Mouse (Mus musculus) right cerebral cortex, postnatal 10 days (tissue): ENCODE results near the gene Avil.

ENCODE experiments used
- DNase-seq, 2 experiments: peaks; one replicate each; pipeline ENCODE4 v3.0.0; 2021; ENCODE audit warnings: low spot score in 2 of 2

Avil gene

DNA sequence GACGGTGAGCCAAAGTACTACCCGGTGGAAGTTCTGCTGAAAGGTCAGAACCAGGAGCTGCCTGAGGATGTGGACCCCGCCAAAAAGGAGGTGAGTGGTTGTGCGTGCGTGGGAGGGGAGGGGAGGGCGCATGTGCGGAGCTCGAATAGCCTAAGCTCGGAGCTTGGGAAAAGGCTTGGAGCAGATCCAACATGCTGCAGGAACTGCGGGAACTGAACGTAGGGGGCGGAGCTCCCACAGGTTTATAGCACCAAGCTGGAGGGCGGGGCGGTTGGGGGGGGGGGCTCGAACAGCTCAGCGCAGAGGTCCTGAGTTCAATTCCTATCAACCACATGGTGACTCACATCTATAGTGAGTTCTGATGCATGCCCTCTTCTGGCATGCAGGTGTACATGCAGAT is 17.9 kb downstream of the Avil start:
- no peak for DNase-seq

DNA sequence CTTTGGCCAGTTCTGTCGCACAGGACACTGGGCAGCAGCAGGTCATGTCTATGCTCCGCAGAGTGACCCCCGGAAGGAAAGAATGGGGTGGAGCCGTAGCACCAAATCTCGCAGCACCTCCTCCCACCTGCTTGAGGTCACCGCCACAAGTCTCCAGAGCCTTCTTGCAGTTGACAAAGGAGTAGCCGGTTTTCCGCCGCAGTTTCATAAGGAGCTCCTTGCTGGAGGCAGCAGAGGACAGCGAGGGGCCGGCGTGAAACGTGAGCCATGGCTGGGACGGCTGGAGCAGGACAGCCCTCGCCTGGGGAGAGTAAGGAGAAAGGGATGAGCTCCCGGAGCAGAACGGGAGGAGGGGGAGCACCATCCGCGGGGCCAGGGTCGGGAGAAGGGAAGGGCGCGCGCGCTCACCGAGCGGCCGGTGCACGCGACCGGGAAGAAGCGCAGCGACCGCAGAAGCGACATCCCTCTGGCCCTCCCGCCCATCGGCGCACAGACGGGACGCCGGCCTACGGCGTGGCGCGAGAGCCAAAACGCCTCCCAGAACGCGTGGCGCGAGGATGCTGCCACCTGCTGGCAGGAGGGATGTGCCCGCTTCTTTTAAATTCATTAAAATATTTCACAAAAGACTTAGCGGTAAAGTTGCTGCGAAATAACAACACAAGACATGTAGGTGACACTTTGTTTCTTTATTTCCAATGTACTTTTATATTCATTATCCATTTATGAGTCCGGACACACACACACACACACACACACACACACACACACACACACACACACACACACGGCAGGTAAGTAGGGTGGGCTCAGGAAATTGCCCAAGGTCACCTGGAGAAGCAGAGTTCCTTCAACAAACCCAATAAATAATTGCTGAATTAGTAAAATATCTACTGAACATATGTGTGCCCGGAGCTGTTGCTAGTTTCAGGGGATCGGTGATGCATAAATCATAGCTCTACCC is 30.1 kb downstream of the Avil start, which contains the start of gene Tsfm:
Gene Tsfm, minus strand, starts transcription at position 505 of the 961 bp plus-strand sequence.
- DNase-seq, result peak; percentile 92 to 95

DNA sequence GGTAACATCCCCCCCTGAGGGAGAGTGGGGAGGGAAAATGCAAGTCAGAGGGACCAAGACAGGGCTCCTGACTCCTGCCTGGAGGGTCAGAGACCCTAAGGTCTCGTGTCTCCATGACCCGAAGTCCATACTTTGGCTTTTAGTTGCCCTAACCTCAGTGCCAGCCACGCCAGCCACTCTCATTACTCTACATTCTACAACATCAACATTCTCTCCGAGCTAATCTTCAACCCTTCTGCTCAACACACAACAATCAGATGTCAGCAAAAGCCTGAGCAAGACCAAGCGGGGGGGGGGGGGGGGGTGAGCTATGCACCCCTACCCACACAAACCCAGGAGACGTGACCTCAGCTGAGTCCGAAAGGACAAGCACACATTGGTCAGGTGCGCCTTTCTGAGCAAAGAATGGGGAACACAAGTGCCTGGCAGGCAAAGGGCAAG is 32.8 kb downstream of the Avil start:
- DNase-seq, result no peak

DNA sequence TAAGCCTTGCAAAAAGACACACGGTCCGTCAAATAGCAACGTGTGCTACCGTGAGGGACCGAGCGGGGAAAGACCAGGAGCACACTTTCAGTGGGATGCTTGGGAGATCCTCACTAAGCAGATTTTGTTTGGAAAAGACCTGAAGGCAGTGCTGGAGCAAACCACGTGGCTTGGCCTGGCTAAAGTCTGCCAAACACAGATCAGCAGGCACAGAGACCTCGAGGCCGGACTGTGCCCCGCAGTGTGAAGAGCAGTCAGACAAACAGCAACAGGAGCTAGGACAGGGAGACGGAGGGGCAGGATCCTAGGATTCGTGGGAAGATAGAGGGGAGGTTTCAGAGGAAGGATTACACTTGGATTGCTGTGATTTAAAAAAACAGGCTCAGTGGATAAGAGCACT is 35.8 kb downstream of the Avil start:
- no peak for DNase-seq

DNA sequence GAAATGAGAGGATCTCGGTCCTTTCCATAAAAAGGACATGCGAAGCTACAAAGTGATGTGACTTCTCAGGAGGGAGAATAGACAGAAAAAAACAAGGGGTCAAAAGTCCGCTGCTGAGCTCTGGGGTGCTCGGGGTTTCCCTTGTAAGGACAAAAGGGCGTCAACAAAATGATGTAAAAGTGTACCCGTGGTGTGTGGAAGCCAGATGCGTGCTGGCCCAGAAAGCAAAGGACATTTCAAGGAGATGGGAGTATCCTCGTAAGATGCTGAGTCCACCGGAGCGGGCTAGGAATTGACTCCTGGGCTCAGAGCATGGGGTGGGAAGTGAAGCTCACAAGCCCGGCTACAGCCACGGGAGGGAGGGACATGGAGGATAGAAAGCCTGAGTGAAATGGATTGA is 37.1 kb downstream of the Avil start:
- no peak for DNase-seq

DNA sequence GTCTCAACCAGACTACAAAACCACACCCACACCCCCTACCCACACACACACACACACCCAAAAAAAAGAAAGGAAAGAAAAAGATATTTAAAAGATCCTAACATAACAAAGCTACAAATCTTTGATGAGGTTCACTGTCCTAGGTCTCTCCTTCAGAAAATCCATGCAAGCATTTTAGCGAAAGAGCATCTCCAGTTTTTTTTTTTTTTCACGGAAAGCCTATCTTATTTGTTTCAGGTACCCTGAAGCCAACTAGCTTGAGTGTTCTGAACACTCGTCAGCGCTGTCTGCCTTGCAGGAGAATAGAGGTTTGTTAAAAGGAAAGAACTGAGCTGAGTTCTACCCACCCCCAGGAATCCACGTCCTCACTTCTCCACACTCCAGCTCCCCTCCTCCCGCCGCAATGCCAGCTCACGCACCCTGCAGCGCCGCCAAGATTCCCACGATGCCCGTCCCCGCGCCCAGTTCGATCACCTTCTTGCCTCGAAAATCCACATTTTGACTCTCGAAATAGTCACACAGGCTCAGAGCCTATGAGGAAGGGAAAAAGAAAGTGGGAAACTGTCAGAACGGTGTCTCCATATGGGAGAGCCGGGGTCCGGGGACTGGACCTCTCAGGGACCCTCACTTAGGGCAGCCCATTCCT is 40.2 kb downstream of the Avil start:
- DNase-seq, result peak; percentile 60 to 69

DNA sequence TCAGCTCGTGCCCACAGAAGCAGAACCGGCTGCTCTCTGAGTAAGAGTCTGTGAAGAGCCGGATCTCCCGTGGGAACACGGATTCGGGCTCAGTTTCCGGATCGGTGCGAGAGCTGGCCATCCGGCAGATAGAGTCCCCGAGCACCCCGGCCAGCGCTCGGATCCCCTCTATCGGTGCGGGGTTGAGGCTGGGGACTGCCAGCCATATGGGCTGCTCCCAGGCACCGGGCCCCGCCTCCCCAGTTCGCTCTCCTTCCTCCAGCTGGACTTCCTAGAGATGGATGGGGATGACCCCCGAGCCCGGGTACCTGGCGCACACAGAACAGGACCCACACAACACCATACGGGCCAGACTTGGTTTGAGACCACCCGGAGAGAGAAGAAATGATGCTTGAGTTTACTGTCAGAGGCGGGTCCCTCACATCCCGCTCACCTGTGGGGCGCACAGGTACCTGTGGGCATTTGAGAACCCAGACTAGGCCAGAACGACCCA is 40.8 kb downstream of the Avil start, which contains the start of the genes Mettl1 and Eef1akmt3:
Gene Mettl1, plus strand, starts transcription at position 141 of the 493 bp plus-strand sequence.
Gene Eef1akmt3, minus strand, starts transcription at position 240 of the 493 bp plus-strand sequence.
- DNase-seq, result peak in 1 of 2 experiments; percentile 57

DNA sequence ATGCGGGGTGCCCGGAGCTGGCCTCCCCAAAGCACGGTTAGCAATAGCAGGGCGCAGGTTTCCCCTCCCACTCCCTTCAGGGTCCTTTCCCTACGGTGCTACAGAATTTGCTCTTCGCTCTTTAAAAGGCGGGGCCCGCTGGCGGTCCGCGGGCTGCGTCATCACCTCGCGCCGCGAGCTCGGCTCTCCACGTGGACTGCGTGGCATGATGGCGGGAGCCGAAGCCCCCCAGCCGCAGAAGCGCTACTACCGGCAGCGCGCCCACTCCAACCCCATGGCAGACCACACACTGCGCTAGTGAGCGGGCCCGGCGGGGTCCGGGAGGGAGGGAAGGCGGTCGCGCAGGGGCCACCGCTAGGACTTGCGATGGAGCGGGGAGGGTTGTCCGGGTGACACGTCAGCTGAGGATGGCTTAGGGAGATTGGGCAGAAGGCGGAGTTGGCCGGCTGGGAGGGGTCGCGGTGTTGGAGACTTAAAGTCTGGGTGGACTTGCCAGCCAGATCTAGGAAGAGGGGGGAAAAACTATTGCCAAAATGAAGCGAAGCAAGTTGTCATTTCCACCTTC is 41.3 kb downstream of the Avil start:
- peak; percentile 93 to 95 for DNase-seq

DNA sequence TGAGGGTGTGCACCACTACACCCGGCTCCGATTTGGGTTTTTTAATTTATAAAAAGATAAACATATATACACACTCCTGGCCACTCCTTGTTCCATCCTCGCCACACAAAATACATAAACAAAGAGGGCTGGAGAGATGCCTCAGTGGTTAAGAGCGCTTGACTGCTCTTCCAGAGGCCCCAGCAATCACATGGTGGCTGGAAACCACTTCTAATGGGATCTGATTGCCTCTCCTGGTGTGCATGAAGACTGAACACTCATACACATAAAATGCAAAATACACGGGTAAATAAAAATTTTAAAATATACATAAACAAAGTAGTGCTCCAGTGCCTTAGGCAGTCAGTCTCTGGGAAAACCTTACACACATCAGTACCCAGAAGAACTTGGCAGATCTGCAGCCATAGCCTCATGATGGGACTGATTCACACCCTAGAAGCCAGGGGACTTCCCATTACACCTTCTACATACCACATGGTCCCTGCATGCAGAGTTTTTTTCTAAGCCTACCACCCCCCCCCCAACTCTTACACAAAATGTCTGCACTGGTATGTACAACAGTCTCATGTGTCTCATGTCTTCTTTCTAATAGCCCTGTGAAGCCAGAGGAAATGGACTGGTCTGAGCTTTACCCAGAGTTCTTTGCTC is 42.1 kb downstream of the Avil start:
- DNase-seq, result no peak

DNA sequence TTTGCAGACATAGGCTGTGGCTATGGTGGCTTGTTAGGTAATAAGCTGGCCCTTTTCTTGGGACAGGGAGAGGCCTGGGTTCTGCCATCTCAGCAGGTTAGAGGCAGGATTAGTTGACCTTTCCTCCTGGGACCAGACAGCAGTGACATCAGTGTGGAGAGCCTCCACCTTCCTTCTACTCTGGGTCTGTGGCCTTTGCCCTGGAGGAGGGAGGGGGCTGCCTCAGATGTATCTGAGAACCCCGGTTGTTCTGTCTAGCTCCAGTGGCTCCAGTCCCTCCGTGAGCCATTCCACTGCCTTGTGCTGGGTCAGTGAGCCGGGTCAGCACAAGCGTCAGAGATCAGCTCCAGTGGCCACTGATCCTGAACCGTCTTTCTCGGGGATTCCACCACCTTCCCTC is 42.7 kb downstream of the Avil start:
- DNase-seq, result no peak

DNA sequence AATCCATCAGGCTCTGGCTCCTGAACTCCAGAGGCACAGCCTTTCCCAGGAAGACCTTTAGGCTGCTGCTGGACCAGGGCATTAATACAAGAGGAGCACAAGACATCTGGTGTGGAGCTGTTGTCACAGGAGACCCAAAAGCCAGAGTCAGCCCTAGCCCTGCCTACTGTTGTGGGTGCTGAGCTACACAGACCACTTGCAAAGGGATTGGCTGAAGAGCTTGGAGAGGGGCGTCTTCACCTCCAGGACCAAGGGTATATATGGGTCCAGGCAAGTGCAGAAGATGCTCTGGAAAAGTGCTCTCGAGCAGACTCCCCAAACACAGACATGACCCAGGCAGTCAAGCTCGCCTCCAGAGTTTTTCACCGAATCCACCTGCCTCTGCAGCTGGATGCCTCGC is 47.4 kb downstream of the Avil start, which contains the start of gene Cyp27b1:
Gene Cyp27b1, plus strand, starts transcription at position 297 of the 400 bp plus-strand sequence.
- no peak for DNase-seq

DNA sequence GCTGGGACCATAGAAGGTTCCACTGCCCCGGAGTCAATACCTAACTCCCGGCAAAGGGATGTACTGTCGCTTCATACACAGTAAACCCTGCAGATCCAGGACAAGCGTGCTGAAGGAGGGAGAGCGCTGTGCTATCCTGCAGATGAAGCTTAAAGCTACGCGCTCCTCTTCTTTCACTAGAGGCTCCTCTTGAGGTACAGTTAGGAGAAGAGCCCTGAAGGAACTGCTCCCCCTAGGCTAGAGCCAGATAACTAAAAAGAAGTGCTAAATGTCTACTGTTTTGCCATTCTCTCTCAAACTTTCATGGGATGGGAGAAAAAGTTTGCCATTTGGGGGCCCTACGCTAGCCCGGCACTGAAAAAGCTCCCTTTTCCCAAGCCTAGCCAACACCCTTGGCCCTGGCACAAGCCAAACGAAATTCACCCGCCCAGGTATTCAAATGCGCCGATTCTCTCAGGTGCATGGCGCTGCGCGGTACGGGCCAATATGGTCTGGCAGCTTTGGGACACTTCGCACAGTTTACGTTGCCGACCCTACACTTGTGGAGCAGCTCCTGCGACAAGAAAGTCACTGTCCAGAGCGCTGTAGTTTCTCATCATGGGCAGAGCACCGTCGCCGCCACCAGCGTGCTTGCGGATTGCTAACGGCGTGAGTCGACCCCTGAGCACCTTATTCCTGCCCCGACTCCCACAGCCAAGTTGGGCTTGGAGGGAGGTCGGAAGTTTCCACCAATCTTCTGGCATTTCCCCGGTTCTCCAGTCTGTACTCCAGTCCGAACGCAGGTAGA is 48.3 kb downstream of the Avil start:
- DNase-seq, result no peak

DNA sequence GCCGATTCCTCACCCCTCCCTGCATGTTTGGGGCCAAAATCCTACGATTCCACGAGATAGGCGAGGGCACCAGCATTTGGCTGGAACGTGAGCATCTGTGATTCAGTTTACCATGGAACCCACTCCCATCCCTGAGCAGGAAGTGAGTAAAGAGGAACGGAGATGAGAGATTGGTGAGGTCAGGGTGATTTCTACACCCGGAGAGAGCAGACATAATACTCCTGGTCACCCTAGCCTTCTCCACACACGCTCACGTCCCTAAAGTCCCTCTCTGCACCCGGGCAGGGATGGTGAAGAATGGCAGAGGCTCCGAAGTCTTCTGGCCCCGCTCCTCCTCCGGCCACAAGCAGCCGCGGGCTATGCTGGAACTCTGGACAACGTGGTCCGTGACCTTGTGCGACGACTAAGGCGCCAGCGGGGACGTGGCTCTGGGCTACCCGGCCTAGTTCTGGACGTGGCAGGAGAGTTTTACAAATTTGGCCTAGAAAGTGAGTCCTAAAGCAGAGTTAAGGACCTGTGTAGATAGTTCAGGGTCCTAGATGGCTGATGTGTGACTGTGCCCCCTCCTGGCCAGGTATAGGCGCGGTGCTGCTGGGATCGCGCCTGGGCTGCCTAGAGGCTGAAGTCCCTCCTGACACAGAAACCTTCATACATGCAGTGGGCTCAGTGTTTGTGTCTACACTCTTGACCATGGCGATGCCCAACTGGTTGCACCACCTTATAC is 49.0 kb downstream of the Avil start:
- no peak for DNase-seq

DNA sequence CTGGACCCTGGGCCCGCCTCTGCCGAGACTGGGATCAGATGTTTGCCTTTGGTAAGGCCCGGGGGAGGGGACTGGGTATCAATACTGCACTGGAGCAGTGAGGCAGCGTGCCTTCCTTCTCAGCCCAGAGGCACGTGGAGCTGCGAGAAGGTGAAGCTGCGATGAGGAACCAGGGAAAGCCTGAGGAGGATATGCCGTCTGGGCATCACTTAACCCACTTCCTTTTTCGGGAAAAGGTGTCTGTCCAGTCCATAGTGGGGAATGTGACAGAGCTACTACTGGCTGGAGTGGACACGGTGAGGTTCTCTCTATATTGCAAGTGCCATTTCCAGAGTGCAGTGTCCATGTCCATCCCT is 49.6 kb downstream of the Avil start:
- DNase-seq, result no peak

DNA sequence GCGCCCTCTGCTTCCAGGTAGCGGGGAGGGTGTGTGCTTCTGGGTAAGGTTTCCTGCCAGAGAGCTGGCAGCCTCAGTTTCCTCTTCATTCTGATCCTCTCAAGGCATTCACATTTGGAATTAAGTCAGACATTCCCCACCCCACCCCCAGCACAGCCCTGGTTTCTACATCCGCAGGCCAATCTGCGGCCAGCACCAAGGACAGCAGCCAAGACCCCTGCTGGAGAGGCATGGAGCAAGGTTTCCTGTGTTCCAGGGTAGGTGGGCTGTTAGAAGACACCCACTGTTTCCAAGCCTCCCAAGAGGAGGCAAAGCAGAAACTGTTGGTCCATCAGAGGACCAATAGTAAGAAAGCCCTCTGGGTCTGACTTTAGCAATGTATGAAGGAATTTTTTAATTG is 54.1 kb downstream of the Avil start:
- DNase-seq, result no peak

DNA sequence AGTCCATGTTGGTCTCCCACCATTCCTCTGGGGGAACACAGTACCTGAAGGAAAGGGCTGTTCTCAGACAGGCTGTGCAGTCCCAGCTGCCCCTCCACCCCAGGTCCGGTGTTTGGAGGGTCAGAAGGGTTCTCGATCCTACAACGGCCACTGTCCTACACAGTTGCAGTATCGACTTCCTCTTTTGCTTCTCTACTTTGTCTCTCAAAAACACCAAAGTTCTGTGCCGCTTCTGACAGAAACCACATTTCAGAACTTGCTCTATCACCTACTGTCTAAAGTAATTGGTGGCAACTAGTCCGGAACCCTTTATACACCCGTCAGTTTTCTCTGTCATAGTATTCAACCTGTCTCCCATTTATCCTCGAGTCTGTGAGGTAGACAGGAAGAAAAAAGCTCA is 54.9 kb downstream of the Avil start:
- DNase-seq, result no peak

DNA sequence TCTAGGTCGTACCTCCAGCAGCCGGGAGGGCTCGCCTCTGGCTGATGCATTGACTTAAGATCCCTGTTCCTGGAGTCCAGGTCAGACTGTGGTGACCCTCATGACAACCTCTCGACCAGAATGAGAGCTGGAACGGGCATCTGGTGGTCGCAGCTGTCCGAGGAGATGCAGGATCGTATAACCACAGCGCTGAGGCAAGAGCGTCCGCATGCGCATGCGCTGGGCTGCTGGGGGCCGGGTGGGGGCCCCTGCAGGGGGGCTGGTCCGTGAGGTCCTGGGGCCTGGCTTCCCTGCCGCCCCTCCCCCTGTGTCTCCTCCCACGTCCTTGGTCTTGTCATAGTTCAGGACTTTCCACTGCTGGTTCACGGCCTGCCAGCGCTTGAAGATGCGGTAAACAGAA is 56.0 kb downstream of the Avil start:
- peak in 1 of 2 experiments; percentile 38 for DNase-seq

DNA sequence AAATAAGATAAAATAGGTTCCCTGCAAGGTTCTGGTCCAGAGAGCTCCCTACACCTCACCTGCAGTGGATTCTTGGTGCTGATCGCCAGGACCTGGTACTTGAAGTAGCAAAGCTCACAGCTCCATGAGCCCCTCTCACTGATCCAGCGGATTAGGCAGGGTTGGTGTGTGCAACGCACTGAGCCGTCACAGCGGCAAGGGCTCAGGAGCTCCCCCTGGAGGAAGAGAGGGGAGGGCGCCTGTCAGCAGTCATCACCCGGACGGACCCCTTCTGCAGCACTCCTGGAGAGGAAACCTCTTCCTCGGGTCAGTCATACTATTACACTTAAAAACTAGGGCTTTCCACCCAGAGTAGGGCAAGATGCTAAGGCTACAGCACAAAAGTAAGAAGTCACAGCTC is 57.7 kb downstream of the Avil start:
- DNase-seq, result peak; percentile 76 to 84

DNA sequence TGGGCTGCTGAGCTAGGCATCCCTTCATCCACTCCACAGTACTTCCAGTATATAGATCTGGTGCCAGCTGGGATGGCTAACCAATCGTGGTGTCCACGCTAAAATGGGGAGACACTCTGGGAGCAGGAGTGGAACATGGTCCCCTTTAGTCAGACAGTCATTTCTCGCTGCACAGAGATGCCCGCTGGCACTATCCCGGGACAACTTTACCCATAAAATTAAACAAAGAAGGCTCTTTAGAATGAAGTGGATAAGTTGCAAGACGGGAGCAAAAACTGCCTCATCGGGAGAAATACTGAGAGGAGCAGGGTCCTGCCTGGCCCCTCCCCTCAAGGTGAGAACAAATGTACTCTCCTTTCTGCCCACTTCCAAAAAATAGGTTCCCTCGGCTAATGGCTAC is 58.2 kb downstream of the Avil start:
- DNase-seq, result no peak
